Mouse (Mus musculus): ENCODE data around the gene Fbxo46.
"Not testable (repeated sequence)": the region's sequence is repeated elsewhere in the genome, so short reads cannot be mapped to it uniquely, and the experiment has no call there.

Gene Fbxo46

DNA sequence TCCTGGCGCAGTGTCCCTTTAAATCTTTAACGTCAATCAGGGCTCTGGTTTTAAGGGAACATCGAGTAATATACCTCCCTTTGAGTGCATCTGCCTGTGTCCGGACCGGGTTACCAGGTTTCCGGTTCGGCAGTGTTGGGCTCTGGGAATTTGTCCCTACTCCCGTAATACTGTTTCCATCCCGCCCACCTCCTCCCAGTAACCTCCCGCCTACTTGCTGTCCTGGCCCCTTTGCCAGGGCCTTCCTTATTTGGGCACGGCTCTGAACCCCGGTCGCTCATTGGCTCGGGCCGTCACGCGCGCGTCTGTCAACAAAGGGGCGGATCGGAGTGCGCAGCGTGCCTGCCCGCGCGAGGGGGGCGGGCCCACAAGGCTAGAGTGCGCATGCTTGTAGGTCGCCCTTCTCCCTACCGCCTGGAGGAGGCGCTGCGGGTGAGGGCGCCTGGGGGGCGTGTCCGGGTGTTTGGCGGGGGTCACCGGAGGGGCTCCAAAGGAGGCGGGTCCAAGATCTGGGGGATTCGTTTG lies 11.7 kb downstream of the Fbxo46 start:
- DNase-seq (ENCODE audit: low spot score in 2 of 2): peak; percentile 96 to 97

DNA sequence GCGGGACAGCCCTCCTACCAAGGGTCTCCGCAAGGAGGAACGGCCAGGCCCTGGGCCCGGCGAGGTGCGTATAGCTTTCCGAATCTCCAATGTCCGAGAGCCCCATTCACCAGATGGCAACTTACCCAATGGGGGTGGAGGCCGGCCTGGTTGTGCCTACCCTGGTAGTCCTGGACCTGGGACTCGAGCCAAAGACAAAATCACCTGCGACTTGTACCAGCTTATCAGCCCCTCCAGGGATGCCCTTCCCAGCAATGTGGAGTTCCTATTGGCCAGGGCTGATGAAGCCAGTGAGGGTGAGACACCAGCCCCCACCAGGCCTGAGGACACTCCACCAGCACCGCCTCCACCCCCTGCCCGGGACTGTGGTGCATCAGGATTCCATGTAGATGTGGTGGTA lies 16.5 kb downstream of the Fbxo46 start:
- DNase-seq (ENCODE audit: low spot score in 2 of 2): no peak

DNA sequence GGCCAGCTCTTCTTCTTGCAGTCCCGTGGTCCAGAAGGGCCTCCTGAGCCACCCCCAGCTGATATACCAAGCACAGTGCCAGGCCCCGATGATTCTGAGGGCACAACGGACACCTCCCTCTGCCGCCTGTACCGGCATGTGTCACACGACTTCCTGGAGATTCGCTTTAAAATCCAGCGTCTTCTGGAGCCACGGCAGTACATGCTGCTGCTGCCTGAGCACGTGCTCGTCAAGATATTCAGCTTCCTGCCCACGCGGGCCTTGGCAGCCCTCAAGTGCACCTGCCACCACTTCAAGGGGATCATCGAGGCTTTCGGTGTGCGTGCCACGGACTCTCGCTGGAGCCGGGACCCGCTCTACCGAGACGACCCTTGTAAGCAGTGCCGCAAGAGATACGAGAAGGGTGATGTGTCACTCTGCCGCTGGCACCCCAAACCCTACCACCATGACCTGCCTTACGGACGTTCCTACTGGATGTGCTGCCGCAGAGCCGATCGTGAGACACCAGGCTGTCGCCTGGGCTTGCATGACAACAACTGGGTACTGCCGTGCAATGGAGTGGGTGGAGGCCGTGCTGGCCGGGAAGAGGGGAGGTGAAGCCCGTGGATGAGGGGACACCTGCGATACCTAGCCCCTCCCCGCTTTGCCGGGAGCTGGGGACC lies 17.1 kb downstream of the Fbxo46 start:
- no peak for DNase-seq (ENCODE audit: low spot score in 2 of 2)

- no peak for DNase-seq (ENCODE audit: low spot score in 2 of 2)
Observed at GRCm38 (mm10) chr7:19137380-19137779, 17.7 kb downstream of the Fbxo46 start.

- DNase-seq (ENCODE audit: low spot score in 2 of 2): no peak
Observed at GRCm38 (mm10) chr7:19146793-19147192, 27.1 kb downstream of the Fbxo46 start.

- DNase-seq (ENCODE audit: low spot score in 2 of 2): no peak
Observed at GRCm38 (mm10) chr7:19147497-19148045, 27.9 kb downstream of the Fbxo46 start.

DNA sequence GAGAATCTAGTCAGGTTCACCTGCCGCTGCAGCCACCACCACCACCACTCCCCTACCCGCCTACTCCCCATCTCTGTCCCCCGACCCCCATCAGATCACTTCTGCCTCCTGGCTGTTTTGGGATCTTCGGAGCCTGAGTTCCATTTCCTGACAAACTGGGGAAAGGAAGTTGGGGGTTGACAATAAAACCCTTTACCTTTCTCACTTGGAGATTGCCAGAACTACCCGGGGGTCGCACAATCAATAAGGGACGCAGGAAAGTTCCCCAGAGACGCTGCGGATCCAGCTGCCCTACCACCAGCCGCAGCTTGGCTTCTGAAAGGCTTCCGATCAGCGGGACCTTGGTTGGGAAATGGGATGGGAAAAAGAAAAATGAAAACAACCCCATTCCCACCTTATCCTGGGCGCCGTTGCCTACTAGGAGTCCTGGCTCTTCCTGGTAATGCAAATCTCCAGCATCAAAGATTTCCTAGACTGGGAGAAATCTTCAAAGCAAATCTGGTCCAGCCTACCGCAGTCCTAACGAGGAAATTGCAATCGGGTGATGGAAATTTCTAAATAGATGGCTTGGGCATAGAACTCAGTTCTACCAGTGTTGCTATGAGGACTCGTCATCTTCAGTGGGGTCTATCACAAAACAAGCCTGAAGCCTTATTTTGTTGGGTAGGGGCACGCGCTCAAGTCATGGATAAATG lies 28.7 kb downstream of the Fbxo46 start:
- no peak for DNase-seq (ENCODE audit: low spot score in 2 of 2)

GRCm38 (mm10) chr7:19148875-19149541 lies 29.3 kb downstream of the Fbxo46 start, which contains the start of gene Qpctl:
Gene Qpctl, minus strand, starts transcription at chr7:19149291.
- peak; percentile 98 for DNase-seq (ENCODE audit: low spot score in 2 of 2)

GRCm38 (mm10) chr7:19149626-19150025 lies 30.0 kb downstream of the Fbxo46 start, which contains the start of gene Snrpd2:
Gene Snrpd2, plus strand, starts transcription at chr7:19149722.
- DNase-seq (ENCODE audit: low spot score in 2 of 2): peak; percentile 87 to 93

DNA sequence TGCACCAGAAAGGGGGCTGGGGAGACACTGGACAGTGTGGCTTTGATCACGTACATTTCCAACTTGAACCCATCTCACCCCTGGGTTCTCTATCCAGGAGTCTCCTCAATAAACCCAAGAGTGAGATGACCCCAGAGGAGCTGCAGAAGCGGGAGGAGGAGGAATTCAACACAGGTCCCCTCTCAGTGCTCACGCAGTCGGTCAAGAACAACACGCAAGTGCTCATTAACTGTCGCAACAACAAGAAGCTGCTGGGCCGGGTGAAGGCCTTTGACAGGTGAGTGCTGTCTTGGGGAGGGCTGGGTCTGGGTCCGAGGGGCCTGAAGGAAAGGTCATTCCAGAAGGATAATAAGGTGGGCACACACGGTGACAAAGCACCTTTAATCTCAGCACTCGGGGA lies 31.5 kb downstream of the Fbxo46 start:
- not testable (repeated sequence) for DNase-seq (ENCODE audit: low spot score in 2 of 2)

- DNase-seq (ENCODE audit: low spot score in 2 of 2): no peak
Observed at GRCm38 (mm10) chr7:19154796-19155195, 35.1 kb downstream of the Fbxo46 start.

DNA sequence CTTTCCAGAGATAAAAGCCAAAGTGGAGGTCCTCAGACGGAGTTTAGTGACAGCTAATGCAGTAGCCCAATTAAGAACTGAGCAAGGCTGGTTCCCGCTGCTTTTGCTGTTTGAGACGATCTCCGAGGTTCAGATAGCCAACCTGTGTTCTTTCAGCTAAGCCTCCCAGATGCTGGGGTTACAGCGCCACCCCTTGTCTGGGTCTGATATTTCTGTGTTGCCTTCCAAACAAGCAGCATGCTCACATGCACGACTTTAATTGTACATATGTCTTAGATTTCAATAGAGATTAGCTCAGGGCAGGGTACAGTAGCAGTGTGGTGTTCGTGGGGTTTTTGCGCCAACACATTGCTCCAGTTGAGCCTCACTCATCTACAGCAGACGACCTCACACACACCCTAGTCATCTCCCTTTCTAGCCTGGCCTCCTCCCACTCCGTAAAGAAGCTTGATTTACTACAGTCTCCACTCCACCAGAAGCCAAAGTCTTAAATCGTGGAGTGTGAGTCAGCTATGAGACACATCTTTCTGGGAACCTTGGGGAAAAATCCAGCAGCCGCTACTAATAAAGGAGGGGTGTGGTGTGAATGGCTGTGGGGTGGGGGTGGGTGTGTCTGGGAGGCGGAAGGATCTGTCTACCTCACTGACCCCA lies 36.3 kb downstream of the Fbxo46 start:
- DNase-seq (ENCODE audit: low spot score in 2 of 2): no peak

DNA sequence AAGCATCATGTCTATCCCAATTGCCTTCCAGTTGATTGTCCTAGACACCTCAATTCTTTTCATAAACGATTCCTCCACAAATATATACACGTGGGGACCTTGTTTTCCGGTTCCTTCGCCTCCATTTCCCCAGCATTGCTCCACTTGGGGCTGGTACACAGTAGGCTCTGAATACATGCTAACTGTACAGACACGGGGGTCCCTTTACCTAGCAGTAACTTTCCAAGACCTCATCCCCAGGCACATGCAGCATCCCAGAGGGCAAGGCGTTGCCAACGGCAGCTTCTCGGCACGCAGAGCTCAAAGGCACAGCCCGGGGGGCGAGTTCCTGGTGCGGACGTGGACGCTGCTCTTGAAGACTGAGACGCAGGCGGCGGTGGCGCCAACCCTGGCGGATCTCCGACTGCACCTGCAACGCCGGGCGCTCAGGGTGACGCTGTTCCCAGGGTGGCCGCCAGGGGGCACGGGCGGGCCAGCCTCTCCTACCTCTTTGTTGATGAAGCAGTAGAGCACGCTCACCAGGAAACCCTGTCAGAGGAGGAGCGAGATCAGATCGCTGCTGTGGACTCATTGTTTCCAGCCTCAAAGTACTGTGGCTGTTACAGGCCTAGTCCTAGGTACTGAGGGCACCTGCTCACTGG lies 37.6 kb downstream of the Fbxo46 start:
- peak; percentile 84 to 89 for DNase-seq (ENCODE audit: low spot score in 2 of 2)

- DNase-seq (ENCODE audit: low spot score in 2 of 2): no peak
Observed at GRCm38 (mm10) chr7:19158601-19159000, 38.9 kb downstream of the Fbxo46 start.

GRCm38 (mm10) chr7:19159411-19159810 lies 39.8 kb downstream of the Fbxo46 start:
- DNase-seq (ENCODE audit: low spot score in 2 of 2): no peak

DNA sequence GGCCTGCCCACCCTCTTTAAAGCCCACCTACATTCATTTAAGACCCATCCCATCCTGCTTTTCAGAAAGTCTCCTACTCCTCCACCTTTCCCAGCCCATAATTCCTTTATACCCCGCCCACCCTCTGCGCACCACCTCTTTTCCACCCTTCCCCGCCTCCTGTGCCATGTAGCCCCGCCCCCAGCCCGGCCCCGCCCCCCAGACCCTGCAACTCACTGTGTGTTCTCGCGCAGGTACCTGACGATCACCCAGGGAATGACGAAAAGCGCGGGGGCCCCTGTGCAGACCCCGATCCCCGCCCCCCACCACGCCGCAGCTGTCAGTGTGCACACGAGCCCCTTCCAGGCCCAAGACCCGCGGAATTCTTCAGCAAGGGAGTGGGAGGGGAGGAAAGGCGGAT lies 40.5 kb downstream of the Fbxo46 start:
- no peak for DNase-seq (ENCODE audit: low spot score in 2 of 2)

DNA sequence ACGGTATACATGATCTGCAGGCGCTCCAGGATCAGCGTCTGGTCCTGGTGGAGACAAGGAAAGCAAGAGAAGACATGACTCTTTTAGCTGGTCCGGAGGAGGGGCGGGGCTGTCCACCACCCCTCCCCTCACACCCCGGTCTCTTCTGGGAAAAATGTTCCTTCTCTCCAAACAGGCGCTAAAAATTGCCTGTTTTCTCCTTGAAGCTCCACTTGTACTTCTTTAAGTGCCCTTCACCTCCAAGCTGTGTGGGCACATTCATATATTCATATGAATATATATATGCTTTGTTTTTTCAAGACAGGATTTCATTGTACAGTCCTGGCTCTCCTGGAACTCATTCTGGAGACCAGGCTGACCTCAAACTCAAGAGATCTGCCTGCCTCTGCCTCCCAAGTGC lies 43.3 kb downstream of the Fbxo46 start:
- no peak for DNase-seq (ENCODE audit: low spot score in 2 of 2)

DNA sequence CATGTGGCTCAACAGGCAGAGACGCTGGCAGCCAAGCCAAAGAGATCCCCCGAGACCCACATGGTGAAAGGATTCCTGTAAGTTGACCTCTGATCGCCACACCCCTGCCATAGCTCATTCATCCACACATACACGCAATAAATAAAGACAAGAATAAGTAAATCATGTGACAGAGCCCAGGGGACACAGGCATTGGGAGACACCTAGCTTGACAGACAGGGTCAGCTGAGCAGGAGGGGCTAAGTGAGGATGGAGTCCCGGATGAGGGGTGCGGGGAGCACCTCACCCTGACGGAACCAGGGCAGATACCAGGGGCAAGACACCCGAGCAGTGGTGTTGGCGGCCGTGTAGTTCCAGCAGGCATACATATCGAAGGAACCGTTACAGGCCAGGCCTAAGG lies 44.1 kb downstream of the Fbxo46 start:
- DNase-seq (ENCODE audit: low spot score in 2 of 2): no peak

- no peak for DNase-seq (ENCODE audit: low spot score in 2 of 2)
Observed at GRCm38 (mm10) chr7:19164189-19164588, 44.5 kb downstream of the Fbxo46 start.

DNA sequence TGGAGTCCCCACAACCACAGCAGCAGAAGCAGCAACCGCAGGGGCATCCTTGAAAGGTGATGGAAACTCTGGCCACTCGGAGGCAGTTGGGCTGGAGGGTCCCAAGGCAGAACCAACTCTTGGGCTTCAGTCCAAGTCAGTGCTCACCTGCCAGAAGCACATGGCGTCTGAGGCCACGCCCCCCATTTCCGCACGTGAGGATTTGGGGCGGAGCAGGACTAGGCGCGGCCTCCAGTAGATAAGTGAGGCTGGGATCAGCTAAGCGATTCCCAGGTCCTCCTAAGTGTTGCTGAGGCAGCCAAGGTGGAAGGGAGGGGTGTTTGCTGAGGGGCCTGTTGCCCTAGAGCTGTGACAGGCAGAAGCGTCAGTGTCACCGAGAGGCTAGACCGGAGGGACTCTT lies 45.3 kb downstream of the Fbxo46 start:
- DNase-seq (ENCODE audit: low spot score in 2 of 2): no peak

Measured in frontal cortex, postnatal 10 days (tissue).